15 mouse cellular contexts compared by ENCODE assay signal in the genomic region with DNA sequence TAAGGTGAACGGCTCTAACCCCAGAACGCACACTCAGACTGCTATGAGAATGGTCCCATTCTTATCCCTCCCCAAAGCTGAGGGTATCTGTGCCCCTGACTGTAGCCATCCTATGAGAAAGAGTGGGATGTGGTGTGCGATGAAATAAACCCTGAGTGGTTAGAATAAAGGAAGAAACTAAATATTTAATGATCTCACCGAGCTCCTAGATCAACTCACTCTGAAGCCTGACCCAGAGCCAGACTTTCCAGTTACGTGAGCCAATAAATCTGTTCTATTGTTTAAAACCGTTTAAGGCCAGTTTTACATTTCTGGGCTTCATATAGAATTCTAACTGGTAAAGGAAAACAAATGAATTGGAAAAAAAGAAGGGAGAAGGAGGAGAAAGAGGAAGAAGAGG.
"Had no signal": no experiment of that assay in that cellular context is flagged by ENCODE, and none has a peak within 500 bp of the region (broad histone marks: within the 10 kb centered on the region; RNA-seq: fewer than 3 reads in every experiment).

No protein-coding gene starts in this region.

- H3K9me3 ChIP-seq: liver, embryonic 15.5 days; megakaryocyte, embryonic 14.5 days; midbrain, embryonic 13.5 days; midbrain, embryonic 15.5 days; neural tube, embryonic 12.5 days had no signal

- H3K4me3 ChIP-seq: liver, embryonic 15.5 days; megakaryocyte, embryonic 14.5 days; midbrain, embryonic 13.5 days; midbrain, embryonic 15.5 days; neural tube, embryonic 12.5 days had no signal

- H3K27ac ChIP-seq: liver, embryonic 15.5 days; macrophage; midbrain, embryonic 13.5 days; midbrain, embryonic 15.5 days; neural tube, embryonic 12.5 days had no signal

- H3K9ac ChIP-seq: liver, embryonic 15.5 days; liver, postnatal 0 days; midbrain, embryonic 13.5 days; midbrain, embryonic 15.5 days; neural tube, embryonic 12.5 days had no signal

- H3K36me3 ChIP-seq: liver, embryonic 15.5 days; neural tube, embryonic 12.5 days had no signal

- H3K4me2 ChIP-seq: liver, embryonic 15.5 days; midbrain, embryonic 11.5 days; midbrain, embryonic 13.5 days; midbrain, embryonic 15.5 days; neural tube, embryonic 12.5 days had no signal

- H3K4me1 ChIP-seq: midbrain, embryonic 13.5 days; midbrain, embryonic 15.5 days; neural tube, embryonic 12.5 days had no signal

- H3K27me3 ChIP-seq: liver, embryonic 15.5 days; megakaryocyte, embryonic 14.5 days; midbrain, embryonic 13.5 days; midbrain, embryonic 15.5 days; neural tube, embryonic 12.5 days had no signal

- ATAC-seq: liver, postnatal 0 days; midbrain, embryonic 13.5 days; midbrain, embryonic 15.5 days had no signal

- DNase-seq: liver, postnatal 0 days; lung, adult 2 months; lung, postnatal 10 days; lung, postnatal 36 days; right cerebral cortex, postnatal 14 days; right cerebral cortex, postnatal 4 days; spleen, adult 18-20 months; thymus, adult 18-20 months had no signal
